Mouse (Mus musculus): Measurements from ENCODE around the gene Senp7.
"Not testable (repeated sequence)": the region's sequence is repeated elsewhere in the genome, so short reads cannot be mapped to it uniquely, and the experiment has no call there.

Senp7 gene

DNA sequence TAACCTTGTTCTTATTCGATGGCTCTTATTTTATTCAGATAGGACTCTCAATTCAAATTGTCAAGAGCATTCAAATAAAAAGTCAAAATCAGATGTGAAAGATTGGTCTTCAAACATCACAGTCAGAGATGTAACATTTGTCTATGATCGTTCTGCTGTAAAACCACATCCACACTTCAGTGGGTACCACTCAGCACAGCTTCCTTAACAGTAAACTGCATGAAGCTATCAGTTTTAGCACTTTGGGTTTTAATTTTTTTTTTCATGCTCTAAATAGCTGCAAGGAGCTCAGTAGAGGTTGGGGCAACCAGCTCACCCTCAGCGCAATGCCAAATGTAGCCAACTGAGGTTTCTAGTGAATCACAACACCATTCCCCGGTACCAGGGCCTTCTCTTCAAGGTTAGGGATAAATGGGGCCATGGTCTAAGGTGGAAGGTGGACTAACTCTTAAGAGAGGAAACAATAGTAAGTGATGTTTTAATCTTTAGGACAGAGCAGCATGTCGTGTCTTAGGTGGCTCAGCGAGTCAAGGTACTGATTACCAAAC lies 20.5 kb downstream of the Senp7 start:
- no peak for DNase-seq

- DNase-seq: no peak
These were observed 23.4 kb downstream of the Senp7 start for GRCm38 (mm10) chr16:56071317-56072232.

GRCm38 (mm10) chr16:56072533-56072932 lies 24.4 kb downstream of the Senp7 start:
- no peak for DNase-seq

DNA sequence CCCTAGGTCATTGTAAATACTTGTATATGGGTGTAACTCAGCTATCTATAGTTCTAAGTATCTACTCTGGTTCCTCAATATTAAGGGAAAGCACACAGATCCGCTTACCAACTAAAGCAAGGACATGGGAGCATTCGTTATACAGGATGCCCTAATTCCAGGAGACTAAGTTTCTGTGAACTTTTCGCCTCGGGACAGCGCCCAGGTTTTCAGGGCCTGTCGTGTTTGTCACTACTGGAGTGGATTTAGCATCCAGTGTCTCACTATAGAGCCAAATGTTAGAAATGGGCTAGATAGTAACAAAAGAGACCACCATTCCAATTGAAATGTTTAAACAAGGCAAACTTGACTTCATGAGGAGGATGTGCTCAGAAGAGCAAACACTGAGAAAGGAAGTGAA lies 25.0 kb downstream of the Senp7 start:
- DNase-seq: not testable (repeated sequence)

- DNase-seq: peak in 1 of 2 experiments; percentile 16
These were observed 26.0 kb downstream of the Senp7 start for GRCm38 (mm10) chr16:56074122-56074521.

GRCm38 (mm10) chr16:56074565-56074964 lies 26.4 kb downstream of the Senp7 start:
- peak; percentile 18 to 29 for DNase-seq

DNA sequence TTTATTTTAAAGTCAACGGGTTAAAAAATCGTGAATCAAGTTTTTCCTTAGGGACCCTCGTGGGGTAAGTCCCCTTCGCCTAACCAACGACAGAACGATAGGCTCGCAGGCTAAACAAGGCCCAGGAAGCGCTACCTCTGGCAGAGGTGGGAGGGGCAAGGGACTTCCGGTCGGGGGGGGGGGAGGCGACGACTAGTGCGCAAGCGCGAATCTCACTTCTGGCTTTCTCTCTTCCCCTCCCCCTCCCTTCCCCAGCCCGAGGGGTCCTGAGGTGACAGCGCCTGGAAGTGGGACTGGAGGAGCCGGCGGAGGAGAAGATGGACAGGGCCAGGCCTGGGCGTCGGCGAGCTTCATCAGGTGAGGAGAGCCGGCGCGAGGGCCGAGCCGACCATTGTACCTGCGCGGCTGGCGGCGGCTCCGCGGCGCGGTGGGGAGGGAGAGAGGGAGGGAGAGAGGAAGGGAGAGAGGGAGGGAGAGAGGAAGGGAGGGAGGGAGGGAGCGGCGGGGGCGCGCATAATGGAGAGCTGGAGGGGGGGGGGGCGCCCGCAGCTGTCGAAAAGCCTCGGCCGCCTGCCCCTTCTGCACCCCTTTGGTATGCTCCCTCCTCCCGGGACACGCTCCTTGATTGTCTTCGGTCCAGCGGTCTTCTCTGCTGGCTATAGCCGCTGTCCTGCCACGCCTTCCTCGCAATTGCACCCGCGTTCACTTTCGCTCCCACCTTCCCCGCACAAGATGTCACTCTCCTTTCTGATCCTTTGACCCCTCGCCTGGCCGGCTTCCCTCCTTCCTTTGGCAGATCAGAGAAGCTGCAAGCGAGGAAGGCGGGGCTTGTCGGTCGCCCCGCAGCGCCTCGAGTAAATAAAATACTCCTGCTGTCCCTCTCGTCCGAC lies 27.3 kb downstream of the Senp7 start:
- peak; percentile 90 to 93 for DNase-seq

DNA sequence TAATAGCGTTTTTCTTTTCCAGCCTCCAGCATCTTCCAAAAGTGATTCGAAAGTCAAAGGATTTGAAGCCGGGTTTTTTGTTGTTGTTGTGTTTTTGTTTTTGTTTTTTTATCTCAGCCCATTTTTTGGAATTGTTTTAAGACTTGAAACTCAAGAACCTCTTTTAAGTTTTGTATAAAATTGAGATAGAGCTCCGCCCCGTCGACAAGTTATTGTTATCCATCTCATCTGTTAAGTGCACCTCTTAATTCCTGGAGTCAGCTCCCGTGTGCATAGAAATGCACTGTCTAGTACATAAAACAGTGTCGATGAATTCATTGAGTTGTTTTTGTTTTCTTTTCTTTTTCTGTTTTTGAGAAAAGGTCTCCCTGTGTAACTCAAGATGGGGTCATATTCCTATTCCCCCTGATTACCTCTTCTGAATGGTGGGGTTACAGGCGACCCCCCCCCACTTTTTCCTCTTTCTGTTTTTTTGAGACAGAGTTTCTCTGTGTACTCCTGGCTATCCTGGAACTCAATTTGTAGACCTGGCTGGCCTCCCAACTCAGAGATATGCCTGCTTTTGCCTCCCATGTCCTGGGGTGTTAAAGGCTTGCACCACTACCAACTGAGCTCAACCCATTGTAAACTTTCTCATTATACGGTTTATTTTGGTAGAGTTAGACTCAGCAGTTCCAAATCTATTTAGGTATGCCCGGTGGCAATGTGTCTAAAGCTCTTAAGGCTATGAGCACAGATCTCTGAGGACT lies 28.2 kb downstream of the Senp7 start:
- DNase-seq: peak; percentile 46 to 47

DNA sequence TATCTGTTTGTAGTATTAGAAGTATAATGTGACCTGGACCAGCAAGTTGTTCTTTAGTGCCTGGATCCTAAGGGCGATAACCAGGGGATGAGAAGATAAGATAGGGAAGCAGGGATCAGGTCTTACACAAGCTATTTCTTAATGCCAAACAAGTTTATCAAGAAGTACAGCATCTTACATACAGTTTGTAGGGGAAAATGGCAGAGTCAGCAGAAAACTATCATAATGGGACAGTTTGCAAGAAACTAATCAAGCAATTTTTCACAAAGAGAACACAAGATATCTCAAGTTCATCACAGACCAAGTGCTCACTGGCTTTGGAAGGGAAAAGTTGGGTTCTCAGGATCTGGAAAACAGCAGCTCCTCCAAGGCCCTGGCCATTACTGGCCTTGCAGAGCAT lies 31.3 kb downstream of the Senp7 start:
- DNase-seq: no peak

- DNase-seq: no peak
These were observed 33.6 kb downstream of the Senp7 start for GRCm38 (mm10) chr16:56081691-56082090.

- no peak for DNase-seq
These were observed 38.2 kb downstream of the Senp7 start for GRCm38 (mm10) chr16:56086336-56086735.

DNA sequence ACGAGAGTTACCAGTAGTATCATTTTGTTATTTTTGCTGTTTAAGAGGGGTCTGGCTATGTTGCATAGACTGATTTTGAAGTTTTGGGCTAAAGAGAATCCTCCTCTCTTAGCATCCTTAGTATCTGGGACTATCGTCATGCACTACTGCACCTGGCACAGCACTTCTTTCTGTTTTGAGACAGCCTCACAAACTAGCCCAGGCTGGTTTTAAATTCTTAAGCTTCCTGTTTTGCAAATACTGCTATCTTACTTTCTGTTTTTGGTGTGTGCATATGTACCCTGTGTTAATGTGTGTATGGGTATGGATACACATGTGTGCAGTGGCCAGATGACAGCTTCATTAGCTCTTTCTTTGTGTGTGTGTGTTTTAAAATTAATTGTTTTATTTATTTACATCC lies 42.2 kb downstream of the Senp7 start:
- no peak for DNase-seq

GRCm38 (mm10) chr16:56096401-56097018 lies 48.4 kb downstream of the Senp7 start:
- not testable (repeated sequence) for DNase-seq

GRCm38 (mm10) chr16:56115706-56116105 lies 67.6 kb downstream of the Senp7 start:
- no peak for DNase-seq

DNA sequence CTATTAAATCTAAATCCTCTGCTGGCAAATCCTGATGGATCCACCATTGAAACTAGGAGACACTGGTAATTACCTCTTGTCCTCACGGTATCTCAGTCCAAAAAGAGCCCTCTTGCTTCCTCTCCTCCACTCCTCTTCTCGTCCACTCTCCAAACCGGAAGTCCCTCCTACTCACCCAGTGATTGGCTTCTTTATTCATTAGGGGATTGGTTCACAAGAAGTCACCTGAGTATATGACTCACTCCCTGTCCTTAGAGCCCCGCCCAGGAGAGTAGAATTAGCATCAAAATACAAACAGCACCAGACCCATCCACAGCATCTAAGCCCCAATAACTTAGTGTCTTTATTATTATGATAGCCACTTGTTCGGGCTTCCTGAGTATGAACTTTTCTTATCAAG lies 68.0 kb downstream of the Senp7 start:
- no peak for DNase-seq

GRCm38 (mm10) chr16:56117327-56118180 lies 69.4 kb downstream of the Senp7 start:
- DNase-seq: no peak

DNA sequence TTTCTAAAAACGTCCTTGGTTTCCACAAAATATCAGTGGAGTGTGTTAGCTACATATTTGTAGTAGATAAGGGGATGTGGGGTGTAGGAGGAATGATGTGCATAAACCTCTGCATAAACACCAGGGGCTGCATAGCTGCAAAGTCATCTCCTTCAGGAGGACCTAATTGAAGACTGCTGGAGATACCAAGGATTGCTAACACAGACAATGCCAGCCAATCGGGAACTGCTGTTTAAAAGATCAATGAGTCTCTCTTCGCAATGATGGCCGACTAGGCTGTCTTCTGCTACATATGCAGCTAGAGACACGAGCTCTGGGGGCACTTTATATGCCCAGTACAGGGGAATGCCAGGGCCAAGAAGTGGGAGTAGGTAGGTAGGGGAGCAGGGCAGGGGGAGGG lies 74.4 kb downstream of the Senp7 start:
- DNase-seq: no peak

DNA sequence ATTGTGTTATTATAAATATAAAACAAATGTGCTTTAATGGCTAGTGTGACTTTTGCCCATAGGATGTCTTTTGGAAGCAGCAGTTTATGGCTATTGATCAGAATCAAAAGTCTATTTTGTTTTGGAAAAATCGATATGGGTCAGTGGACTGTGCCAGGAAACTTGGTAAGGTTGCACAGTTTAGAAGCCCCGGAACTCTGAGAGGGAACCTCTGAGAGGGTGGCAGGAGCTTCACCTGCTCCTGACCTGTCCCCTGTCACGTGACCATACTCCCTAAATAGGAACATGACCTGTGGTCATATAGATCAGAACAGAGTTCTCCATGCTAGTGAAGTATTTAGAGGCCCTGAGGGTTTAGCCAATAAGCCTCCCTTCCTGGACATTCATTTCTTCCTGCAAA lies 75.9 kb downstream of the Senp7 start:
- DNase-seq: no peak

DNA sequence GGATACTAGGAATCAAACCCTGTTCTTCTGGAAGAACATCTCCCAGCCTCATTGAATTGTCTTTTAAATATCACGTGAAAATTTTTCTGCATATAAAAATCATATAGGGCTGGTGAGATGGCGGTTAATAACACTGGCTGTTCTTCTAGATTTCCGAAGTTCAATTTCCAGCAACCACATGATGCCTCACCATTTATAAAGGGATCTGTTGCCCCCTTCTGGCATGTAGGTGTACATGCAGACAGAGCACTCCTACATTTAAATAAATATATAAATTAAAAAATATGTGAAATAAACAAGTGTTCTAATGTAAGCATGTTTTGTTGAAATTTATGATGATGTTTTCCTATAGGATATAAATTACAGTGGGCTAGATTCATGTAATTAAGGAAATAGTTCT lies 83.5 kb downstream of the Senp7 start:
- DNase-seq: peak; percentile 22 to 40

GRCm38 (mm10) chr16:56134149-56134548 lies 86.0 kb downstream of the Senp7 start:
- DNase-seq: no peak

DNA sequence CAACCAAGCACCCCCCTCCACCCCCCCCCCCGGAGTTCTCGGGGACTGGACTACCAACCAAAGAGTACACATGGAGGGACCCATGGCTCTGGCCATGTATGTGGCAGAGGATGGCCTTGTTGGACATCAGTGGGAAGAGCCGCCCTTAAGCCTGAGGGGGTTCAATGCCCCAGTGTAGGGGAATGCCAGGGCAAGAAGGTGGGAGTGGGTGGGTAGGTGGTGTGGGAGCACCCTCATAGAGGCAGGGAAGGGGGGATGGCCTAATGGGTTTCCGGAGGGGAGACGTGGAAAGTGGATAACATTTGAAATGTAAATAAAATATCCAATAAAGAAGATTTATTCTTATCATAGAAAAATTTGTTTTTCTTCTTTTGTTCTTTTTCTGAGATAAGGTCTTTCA lies 89.5 kb downstream of the Senp7 start:
- not testable (repeated sequence) for DNase-seq
